Mouse (Mus musculus) right cerebral cortex, postnatal 36 days (tissue): ENCODE measurements at regions not wholly inside any gene's neighbourhood (a gene's known extent, or its start where the extent isn't known, plus 50 kb on each side); places are given as distances from the start of the nearest gene placed in this dataset.
"Not testable (repeated sequence)": the region's sequence is repeated elsewhere in the genome, so short reads cannot be mapped to it uniquely, and the experiment has no call there.

ENCODE experiments used
- DNase-seq, 2 experiments: peaks; one replicate each; pipeline ENCODE4 v3.0.0; 2022; ENCODE audit warnings: low spot score in 2 of 2, mixed read lengths in 1 of 2

DNA sequence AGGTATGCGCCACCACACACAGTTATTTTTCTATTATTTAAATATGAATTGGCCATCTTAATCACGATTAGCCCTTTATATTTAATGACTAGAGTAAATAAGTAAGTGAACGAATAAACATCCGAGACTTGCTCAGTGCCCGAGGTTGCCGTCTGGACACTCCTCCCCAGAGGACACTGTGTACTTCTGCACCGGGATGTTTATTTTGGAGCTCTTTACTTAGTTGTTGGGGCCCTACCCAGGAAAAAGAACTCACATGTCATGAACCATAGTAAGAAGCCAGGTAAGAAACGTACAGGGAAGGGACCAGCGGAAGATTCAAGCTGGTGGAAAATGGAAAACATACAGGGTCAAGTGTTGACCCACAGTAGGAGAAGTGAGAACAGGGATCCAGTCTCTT is 89.0 kb downstream of the Akr1d1 start:
- no peak for DNase-seq

- no peak for DNase-seq
These were observed 91.5 kb downstream of the Akr1d1 start for GRCm38 (mm10) chr6:37621364-37622029.

GRCm38 (mm10) chr6:37622273-37622672 is 92.3 kb downstream of the Akr1d1 start:
- DNase-seq, result no peak

DNA sequence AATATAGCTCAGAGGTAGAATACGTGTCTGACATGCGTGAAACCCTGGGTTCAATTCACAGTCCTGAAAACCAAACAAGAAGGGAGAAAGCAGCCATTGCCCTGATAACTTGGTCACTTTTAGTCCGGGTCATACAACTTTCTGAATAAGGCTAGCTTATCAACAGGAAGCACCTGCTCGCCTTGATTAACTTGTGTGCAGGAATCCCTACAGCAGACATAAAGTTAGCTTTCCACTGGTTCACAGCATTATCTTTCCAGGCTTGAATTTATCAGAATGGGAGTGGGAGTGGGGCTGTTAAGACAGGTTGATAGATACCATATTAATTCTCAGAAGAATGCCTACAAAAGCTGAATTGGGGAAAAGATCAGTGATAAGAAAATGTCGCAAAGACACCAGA is 97.2 kb downstream of the Akr1d1 start:
- DNase-seq, result no peak

DNA sequence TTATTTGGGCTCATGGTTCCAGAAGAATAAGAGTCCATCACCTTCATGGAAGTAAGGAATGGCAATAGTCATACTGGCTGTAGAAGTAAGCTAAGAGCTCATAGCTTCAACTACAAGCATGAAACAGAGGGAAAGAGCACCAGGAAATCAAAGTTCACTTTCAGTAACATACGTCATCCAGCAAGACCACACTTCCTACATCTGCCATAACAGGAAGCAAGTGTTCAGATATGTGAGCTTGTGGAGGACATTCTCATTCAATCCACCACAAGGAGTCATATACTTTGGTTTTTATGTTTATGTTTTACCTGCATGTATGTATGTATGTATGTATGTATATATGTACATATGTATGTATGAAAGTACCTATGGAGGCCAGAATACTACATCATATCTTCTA is 104.0 kb downstream of the Akr1d1 start:
- DNase-seq, result no peak

- DNase-seq, result no peak
These were observed 112.1 kb downstream of the Akr1d1 start for GRCm38 (mm10) chr6:37642066-37642465.

GRCm38 (mm10) chr6:37642701-37643121 is 112.7 kb downstream of the Akr1d1 start:
- peak; percentile 41 to 48 for DNase-seq

- DNase-seq, result no peak
These were observed 113.2 kb downstream of the Akr1d1 start for GRCm38 (mm10) chr6:37643176-37643575.

GRCm38 (mm10) chr6:37643718-37644117 is 113.7 kb downstream of the Akr1d1 start:
- no peak for DNase-seq

DNA sequence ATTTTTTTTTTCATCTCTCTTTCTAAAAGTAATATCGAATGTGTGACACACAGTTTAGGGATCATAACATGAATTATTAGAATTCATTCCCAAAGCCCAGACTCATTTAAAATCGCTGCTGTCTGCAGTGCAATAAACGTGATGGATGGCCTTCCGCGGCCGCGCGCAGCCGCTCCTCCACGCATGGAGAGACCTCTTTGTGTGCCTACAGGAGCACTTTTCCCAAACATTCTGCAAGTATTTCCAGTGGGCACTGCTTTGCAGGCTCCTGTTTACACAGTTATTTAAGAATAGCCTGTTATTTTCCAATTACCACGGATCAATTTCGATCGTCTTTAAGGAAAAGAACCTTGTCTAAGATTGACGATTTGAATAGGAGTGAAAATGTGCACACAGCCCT is 115.6 kb downstream of the Akr1d1 start:
- DNase-seq, result no peak

- not testable (repeated sequence) for DNase-seq
These were observed 127.3 kb downstream of the Akr1d1 start for GRCm38 (mm10) chr6:37657300-37657699.

- no peak for DNase-seq
These were observed 128.2 kb downstream of the Akr1d1 start for GRCm38 (mm10) chr6:37658021-37658650.

GRCm38 (mm10) chr6:37662747-37663146 is 132.8 kb downstream of the Akr1d1 start:
- no peak for DNase-seq

DNA sequence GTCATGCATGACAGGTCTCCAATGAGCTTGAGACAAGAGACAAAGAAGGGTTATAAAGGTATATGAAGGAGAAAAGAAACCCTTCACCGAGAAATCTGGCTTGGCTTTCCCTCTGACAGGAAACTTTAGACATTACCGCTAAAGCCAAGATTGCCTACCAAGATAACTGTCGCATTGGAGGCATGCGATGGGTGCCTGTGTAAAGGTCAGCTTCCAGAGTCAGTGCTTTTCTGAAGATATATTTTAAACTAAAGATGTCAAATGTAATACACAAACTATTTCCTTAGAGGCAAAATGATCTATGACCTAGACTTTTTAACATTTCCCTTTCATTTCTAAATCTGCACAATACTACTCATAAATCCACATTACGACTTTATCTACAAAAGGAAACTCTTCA is 135.6 kb downstream of the Akr1d1 start:
- DNase-seq, result no peak

DNA sequence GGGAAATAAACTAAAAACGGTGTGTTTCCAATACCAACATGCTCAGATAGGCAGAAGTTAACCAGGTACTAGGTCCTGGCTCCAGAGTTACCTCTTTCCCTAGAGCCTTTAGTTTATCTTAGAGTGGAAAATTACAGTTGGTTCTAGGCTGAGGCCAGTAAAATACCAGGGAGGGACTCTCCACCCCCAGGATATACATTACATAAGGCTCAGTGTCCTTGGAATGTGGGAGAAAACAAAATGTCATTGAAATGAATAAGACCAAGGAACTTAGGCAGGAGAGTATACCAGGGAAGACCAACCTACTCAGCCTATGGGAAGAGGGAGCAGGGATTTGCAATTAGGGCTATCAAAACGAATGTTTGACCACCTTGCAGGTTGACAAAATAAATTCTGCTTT is 139.4 kb downstream of the Akr1d1 start:
- DNase-seq, result no peak

DNA sequence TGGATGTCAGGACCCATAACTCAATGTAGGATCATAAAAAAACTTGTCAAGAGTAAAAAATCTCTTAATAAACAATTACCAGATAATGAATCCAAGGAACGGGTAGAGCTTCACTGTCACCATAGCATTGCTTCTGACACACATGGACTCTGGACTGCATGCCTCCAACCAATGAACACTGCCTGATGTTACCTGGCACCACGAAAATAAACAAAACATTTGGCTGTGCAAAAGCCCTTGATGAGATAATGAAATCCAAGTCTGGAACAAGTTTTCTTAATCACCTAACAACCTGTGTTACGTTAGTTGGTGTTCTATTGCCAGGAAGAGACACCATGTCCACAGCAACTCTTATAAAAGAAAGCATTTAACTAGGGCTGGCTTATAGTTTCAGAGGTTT is 140.7 kb downstream of the Akr1d1 start:
- DNase-seq, result no peak

GRCm38 (mm10) chr6:37679871-37680270 is 149.9 kb downstream of the Akr1d1 start:
- DNase-seq, result no peak

GRCm38 (mm10) chr6:37681331-37681730 is 151.4 kb downstream of the Akr1d1 start:
- not testable (repeated sequence) for DNase-seq

GRCm38 (mm10) chr6:37686094-37686493 is 156.1 kb downstream of the Akr1d1 start:
- no peak for DNase-seq

GRCm38 (mm10) chr6:37688866-37689617 is 159.1 kb downstream of the Akr1d1 start:
- no peak for DNase-seq

GRCm38 (mm10) chr6:37689696-37690095 is 159.7 kb downstream of the Akr1d1 start:
- no peak for DNase-seq

DNA sequence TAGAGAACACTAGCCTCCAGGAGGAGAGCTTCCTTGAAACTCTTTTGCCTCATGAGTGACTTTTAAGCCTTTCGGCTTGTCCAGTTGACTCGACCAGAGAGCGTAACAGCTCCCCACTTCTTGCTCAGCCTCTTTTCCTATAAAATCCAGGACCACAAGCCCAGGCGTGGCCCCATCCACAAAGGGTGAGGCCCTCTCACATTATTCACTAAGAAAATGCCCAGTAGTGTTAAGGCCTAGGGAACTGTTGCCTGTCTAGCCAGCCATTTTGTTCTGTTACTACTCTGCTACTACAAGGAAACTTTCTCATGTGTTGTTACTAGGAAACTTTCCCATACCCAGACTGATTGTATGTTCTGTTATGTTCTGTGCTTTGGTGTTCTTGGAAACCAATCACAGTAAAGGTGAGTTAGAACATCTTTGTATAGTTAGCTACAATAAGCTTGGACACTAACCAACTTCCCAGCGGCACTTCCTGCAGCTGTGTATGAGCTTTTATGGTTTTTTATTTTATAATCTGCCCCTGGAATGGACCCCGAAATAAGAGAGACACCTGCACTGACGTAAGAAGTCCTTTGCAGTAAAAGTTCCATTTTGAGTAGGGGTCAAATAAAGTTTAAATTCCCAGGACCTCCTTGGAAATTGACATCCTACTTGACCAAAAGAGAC is 162.1 kb downstream of the Akr1d1 start:
- no peak for DNase-seq
